Mouse (Mus musculus) granulocyte monocyte progenitor cell, adult 5-6 weeks (primary cell): ENCODE measurements around the gene Adra2a. TPM values are rescaled to one million over a fixed set of nuclear protein-coding genes. Genes with fewer than 3 reads are reported as not detected.

Experiments
- ATAC-seq: replicated peaks from 2 replicates; pipeline ENCODE4 v1.8.0; 2016; ENCODE audit warnings: mild to moderate bottlenecking, moderate TSS enrichment, inconsistent platforms; ENCODE audit not compliant: poor library complexity, severe bottlenecking
- total RNA-seq, 2 experiments: library from RNA; stranded (forward) in 1 of 2; stranded (reverse) in 1 of 2; fragments of 200-712, 200-1000 nt in 1 of 2; fragments of >200 nt in 1 of 2; fragmentation: Nextera tagmentation in 1 of 2; gene quantifications; 2 replicates each; pipeline ENCODE4 v1.2.3; 2014 to 2017

Gene Adra2a
- total RNA-seq, 2 experiments from 2014 or later: 0.05 TPM; not detected in 1

DNA sequence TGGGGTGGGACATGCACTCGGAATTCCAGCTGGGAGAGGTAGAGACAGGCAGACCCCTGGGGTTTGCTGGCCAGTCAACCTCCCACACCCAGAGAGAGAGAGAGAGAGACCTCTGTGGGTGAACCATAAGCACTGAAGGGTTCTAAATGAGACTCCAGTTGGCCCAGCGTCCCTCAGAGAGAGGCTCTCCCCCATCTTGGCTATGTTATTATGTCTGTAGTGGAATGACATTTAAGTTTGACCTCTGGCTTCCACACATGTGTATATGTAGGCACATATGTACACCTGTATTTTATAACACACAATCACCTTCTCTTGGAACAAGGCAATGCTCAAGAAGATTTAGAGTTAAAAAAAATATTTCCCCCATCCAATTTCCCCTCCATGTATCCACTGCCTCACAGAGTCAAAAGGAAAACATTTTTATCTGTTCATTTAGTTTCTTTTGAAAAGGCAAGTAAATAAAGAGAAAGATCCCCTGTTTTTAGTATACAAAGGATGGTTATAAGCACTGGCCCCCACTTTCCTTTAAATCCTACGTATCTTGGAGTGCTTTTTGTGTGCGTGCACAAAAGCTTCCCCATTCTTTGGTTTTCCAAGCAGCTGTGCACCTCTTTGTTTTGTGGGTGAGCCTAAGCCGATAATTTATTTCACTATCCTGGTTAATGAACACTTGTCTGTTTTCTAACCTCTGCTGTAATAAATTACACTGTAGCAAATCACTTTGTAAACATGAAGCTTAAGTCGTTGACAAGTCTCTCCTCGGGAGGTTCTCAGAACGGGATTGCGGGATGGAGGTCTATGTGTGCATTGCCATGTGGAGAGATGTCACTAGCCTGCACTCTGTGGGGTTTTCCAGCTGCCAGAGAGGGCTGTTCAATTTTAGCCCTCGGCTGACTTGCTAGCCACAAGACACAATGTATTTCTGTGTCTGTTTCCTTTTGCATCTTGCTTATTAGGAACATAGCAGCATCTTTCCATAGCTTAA lies 32.7 kb downstream of the Adra2a start:
- no peak for ATAC-seq

DNA sequence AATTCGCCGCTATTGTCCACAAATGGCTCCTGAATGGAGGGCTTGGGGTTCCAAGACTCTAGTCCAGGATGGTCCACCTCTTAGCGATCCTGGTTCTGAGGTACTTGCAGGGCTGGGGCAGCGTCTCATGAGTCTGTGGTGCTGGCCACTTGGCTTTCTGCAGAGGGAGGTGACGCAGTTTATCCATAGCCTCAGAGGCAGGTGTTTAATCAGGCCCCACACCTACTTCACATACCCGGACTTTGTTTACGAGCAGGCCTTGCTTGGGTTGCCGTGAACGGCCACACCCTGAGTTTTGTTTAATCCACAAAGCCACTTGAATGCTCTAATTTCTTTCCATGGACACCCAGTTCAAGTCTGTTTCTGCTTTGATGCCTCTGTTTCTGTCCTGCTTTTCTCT lies 37.4 kb downstream of the Adra2a start:
- ATAC-seq: no peak

DNA sequence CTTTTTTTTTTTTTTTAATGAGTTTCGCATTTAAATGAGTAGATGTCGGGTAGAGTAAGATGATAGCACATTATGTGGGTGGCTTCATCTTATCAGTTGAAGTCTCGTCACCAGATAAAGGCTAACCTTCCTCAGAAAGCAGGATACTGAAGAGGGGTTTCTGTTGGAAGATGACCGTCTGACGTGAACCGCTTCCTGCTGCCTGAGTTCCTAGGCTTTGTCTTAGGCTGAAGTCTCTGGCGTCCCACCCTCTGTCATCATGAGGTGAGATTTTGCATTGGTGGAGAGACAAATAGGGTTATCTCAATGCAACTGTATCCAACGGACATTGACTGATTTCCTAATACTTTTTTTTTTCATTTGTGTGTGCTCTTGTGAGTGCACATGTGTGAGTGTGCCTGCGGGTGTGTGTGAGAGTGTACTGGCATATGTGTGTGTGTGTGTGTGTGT lies 37.8 kb downstream of the Adra2a start:
- ATAC-seq: no peak

DNA sequence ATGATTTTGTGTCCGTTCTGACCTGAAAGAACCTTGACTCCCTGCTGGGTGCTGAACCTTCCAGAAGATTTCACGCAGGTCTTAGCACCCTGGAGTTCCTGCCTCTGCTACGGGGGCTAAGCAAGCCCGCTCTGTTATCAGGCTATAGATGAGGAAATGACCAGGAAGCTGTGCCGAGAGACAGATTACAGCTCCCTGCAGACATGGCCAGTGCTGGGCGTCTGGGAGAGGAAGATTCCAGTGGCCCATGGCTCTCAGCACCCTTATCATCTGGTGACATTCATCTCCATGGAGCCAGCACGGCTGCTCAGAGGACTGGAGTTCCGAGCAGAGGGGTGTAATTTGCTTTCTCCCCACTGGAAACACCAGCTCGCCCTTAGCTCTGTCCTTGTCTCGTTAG lies 43.4 kb downstream of the Adra2a start:
- no peak for ATAC-seq

DNA sequence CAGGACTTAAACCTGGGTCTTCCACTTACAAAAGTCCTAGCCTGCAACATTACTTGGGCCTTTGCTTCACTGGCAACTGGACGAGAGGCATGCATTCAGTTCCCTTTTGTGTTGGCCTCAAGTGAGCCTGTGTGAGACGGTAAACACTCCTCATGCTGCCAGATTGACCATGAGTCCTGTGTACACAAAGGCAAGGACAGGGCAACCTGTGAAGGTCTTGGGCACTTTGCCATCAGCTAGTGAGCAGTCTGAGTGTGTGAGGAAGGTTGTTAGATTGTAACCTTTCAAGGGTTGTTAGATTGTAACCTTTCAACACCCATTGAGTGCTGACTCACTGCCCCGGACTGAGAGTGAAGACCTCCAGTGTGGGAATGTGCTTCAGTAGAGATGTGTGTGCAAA lies 49.6 kb downstream of the Adra2a start:
- ATAC-seq: no peak

DNA sequence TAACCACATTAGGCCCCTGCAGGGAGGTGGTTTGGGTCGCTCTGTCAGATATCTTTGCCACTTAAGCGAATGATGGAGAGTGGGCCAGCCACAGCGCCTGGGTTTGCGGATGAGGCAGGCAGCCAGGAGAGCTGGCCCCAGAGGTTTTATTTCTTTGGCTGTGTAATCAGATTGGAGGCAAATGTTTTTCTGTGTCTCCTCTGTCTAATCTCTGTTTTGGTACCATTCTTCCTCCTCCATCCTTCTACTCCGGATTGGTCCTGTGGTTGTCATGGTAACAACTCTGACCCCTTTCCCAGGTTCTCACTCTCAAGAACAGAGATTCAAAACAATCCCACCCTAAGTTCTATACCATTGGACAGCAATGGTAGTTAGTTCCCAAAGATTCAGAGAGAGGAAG lies 51.8 kb downstream of the Adra2a start:
- no peak for ATAC-seq

DNA sequence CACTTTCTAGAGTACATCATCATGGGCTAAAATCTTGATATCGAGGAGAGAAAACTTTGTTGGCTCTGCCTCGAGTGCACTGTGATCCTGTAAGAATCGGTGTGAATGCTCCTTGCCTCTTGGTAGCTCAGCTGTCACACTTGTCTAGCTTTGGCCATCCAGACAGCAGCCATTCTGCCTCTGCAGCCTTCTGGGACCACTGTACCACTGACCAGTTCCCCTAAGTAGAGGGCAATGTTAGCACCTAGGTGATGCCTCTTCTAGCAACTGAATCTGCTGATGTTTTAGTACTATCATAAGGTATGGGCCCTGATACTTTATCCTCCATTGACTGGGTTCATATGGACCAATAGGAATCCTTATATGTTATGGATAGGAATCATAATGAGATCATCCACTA lies 54.4 kb downstream of the Adra2a start:
- ATAC-seq: no peak

Other genes with a start within 250 kb of the Adra2a start
- gene Pdcd4, start 151.9 kb upstream of the Adra2a start, total RNA-seq (2014; fragmentation: Nextera tagmentation): 267 and 284 TPM in 2 replicates
- gene Pdcd4, start 151.9 kb upstream of the Adra2a start, total RNA-seq (2017): 437 and 499 TPM in 2 replicates
- 28.4 and 30.1 TPM in 2 replicates for gene Shoc2, start 99.8 kb upstream of the Adra2a start, total RNA-seq (2014; fragmentation: Nextera tagmentation)
- 42.8 and 55.2 TPM in 2 replicates for gene Shoc2, start 99.8 kb upstream of the Adra2a start, total RNA-seq (2017)
- 63.6 and 91.9 TPM in 2 replicates for gene Bbip1, start 99.5 kb upstream of the Adra2a start, total RNA-seq (2014; fragmentation: Nextera tagmentation)
- 33.7 and 37.1 TPM in 2 replicates for gene Bbip1, start 99.5 kb upstream of the Adra2a start, total RNA-seq (2017)